Mouse (Mus musculus): ENCODE data around the gene Crk. TPM values are rescaled to one million over a fixed set of nuclear protein-coding genes. Genes with fewer than 3 reads are reported as not detected.

The Crk gene
- polyA plus RNA-seq, 1 experiment from 2014 or later: 116 TPM

DNA sequence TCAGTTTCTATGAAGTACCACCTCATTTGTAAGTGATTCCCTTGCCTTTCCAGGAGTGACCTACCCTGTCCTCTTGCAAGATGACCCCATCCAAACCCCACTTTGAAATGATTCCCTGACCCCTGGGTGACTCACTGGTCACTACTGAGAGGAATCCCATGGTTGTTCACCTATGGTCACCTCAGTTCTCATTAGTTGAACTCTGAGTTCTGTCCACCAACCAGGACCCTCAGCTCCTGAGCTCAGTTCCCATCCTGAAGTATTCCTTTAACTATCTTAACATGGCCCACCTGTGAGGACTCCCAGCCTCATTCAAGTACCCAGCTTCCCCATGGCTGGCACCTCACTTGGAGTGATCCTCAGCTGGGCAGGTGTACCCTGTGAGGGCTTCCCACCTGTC, 21.2 kb upstream of the Crk start:
- Histone ChIP-seq H3K36me3 (peaks cover 33% of the 10 kb centered on the region), H3K4me2 (no peak overlapping the region), H3K9me3 (no peaks in the 10 kb centered on the region), H3K4me1 (peaks cover 33% of the 10 kb centered on the region), H3K4me3 (replicated peaks) (no peak overlapping the region), H3K27me3 (replicated peaks) (no peaks in the 10 kb centered on the region), H3K9ac (no peak overlapping the region), H3K27ac (no peak overlapping the region)
- no peak for ATAC-seq (ENCODE audit: insufficient read depth, low FRiP score, low read depth)

DNA sequence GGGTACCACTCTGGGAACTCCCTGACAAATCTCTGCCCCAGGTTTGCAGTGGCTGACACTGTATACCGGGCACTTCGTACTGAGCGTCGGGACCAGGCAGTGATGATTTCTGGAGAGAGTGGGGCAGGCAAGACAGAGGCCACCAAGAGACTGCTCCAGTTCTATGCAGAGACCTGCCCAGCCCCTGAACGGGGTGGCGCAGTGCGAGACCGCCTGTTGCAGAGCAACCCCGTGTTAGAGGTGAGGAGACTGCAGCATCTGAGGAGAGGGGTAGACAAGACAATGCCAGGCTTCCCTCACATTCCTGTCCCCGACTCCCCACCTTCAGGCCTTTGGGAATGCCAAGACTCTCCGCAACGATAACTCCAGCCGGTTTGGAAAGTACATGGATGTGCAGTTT, 20.7 kb upstream of the Crk start:
- WGBS: 92% methylated on average over 13 of the region's 13 CpGs
- Histone ChIP-seq H3K4me1 (peaks cover 28% of the 10 kb centered on the region), H3K27me3 (replicated peaks) (no peaks in the 10 kb centered on the region), H3K4me3 (replicated peaks) (no peak overlapping the region), H3K9me3 (no peaks in the 10 kb centered on the region), H3K27ac (no peak overlapping the region), H3K36me3 (peaks cover 36% of the 10 kb centered on the region), H3K4me2 (no peak overlapping the region), H3K9ac (no peak overlapping the region)
- no peak for ATAC-seq (ENCODE audit: insufficient read depth, low FRiP score, low read depth)

DNA sequence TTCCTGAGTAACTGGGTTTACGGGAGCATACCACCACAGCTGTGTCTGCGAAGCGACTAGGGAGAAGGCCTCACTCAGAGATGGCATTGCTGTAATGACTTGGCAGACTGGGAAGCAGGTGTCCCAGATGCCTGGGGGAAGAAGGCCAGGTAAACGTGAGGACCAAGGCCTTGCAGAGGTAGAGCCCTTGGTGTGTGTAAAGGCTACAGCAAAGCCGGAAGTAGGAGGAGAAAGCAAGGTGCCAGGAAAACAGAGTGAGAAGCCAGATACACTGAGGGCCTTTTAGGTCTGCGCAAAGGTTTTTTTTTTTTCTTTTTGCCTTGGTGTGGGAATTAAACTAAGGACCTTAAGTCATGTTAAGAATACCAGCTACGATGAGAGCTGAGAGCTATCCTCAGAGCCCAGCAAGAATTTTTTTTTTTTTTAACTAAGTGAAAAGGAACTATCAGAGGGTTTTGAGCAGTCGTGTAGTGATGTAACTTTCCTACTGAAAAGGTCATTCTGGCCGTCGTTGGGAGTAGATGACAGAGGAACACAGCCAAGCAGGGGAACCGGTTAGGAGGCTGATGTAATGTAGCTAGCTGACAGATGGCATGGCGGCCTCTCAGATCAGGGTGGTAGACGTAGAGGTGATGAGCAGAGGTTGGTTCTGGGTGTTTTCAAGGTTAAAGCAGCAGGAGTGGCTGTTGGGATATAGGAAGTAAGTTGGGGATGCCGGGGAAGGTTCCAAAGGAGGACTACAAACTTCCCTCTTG, 19.9 kb upstream of the Crk start:
- Histone ChIP-seq H3K9me3 (no peaks in the 10 kb centered on the region), H3K4me1 (peaks cover 26% of the 10 kb centered on the region), H3K4me3 (replicated peaks) (no peak overlapping the region), H3K36me3 (peaks cover 36% of the 10 kb centered on the region), H3K27ac (no peak overlapping the region), H3K27me3 (replicated peaks) (no peaks in the 10 kb centered on the region), H3K4me2 (no peak overlapping the region), H3K9ac (no peak overlapping the region)
- WGBS: 79% methylated on average over 14 of the region's 14 CpGs
- no peak for ATAC-seq (ENCODE audit: insufficient read depth, low FRiP score, low read depth)

DNA sequence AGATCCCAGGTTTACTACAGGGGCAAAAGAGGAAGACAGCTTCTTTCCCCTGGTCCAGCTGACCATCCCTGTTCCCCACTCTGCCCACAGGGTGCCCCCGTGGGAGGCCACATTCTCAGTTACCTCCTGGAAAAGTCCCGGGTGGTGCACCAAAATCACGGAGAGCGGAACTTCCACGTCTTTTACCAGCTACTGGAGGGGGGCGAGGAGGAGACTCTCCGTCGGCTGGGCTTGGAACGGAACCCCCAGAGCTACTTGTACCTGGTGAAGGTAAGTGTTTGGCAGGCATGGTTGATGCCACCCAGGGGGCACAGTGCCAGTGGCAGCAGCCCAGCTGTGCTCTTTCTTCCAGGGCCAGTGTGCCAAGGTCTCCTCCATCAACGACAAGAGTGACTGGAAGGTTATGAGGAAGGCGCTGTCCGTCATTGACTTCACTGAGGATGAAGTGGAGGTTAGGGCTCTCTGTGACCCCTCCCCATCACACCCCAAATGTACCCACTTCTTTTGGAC, 18.9 kb upstream of the Crk start:
- H3K9ac ChIP-seq: no peak overlapping the region
- H3K9me3 ChIP-seq: no peaks in the 10 kb centered on the region
- ATAC-seq (ENCODE audit: insufficient read depth, low FRiP score, low read depth): no peak
- peaks cover 38% of the 10 kb centered on the region for H3K36me3 ChIP-seq
- H3K27me3 ChIP-seq (replicated peaks): no peaks in the 10 kb centered on the region
- no peak overlapping the region for H3K4me2 ChIP-seq
- H3K4me1 ChIP-seq: peaks cover 16% of the 10 kb centered on the region
- WGBS: 91% methylated on average over 12 of the region's 12 CpGs
- H3K27ac ChIP-seq: no peak overlapping the region
- no peak overlapping the region for H3K4me3 ChIP-seq (replicated peaks)

DNA sequence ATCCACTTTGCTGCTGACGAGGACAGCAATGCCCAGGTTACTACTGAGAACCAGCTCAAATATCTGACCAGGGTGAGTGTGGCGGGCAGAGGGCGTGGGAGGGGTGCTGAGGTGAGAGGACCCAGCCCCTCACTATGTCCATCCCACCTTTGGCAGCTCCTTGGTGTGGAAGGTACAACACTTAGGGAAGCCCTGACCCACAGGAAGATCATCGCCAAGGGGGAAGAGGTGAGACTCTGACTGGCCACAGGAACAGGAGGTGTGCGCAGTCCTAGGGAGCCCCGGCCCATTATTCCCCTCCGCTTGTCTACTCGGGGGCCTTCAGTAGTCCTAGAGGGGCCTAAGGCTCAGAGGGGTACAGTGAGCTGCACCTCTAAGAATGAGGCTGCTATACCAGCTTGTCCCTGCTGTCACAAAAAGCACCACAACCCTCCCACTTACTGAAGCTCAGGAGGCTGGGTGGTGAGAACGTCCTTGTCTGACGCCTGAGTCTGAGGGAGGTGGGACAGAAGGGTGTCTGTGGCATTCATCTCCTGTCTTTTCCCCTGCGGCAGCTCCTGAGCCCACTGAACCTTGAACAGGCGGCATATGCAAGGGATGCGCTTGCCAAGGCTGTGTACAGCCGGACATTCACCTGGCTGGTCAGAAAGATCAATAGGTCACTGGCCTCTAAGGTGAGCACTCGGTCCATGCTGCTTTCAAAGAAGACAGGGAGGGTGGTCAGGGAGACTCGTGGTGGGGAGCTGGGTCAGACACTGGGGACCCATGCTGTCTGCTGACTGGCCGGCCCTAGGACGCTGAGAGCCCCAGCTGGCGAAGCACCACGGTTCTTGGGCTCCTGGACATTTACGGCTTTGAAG, 17.9 kb upstream of the Crk start:
- Histone ChIP-seq H3K27me3 (replicated peaks) (no peaks in the 10 kb centered on the region), H3K27ac (no peak overlapping the region), H3K9me3 (no peaks in the 10 kb centered on the region), H3K4me2 (no peak overlapping the region), H3K4me3 (replicated peaks) (no peak overlapping the region), H3K36me3 (peaks cover 47% of the 10 kb centered on the region), H3K9ac (no peak overlapping the region), H3K4me1 (peaks cover 11% of the 10 kb centered on the region)
- ATAC-seq (ENCODE audit: insufficient read depth, low FRiP score, low read depth): no peak
- 88% methylated on average over 21 of the region's 21 CpGs for WGBS

DNA sequence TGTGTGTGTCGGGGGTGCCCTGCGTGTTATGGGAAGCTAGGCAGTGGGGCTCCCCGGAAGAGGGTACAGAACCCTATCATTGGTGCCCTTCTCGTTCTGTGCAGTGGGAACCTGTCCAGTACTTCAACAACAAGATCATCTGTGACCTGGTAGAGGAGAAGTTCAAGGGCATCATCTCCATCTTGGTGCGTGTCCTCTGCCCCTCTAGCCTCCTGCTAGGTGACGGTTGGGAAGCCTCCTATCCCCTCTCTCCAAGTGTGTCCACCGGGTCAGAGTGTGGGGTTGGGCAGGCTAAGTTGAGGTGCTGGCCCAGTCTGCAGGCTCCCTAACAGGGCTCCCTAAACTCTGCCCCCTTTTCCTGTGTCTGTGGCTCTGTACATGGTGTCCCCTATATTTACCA, 16.9 kb upstream of the Crk start:
- no peak overlapping the region for H3K27ac ChIP-seq
- no peak overlapping the region for H3K4me3 ChIP-seq (replicated peaks)
- no peak for ATAC-seq (ENCODE audit: insufficient read depth, low FRiP score, low read depth)
- H3K27me3 ChIP-seq (replicated peaks): no peaks in the 10 kb centered on the region
- 96% methylated on average over 7 of the region's 7 CpGs for WGBS
- no peaks in the 10 kb centered on the region for H3K9me3 ChIP-seq
- H3K4me1 ChIP-seq: peaks cover 4% of the 10 kb centered on the region; the same call in 1 of the 2 replicates
- no peak overlapping the region for H3K4me2 ChIP-seq
- peaks cover 56% of the 10 kb centered on the region for H3K36me3 ChIP-seq
- H3K9ac ChIP-seq: no peak overlapping the region

DNA sequence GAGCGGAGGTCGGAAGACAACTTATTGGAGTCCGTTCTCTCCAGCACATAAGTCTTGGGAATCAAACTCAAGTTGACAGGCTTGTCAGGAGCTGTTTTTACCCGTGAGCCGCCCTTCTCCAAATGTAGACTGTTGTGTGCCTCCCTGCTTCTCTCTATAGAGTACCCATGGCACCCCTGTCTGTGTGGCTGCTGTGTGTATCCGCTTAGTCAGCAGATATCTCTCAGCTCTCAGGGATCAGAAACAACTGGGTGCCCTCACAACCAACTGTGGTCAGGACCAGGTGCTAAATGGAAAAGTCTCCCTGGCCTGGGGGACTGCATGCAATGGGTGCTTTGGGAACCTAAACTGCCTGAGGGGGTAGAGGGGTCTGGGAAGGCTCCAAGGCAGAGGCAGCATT, 12.8 kb upstream of the Crk start:
- Histone ChIP-seq H3K27me3 (replicated peaks) (no peaks in the 10 kb centered on the region), H3K4me3 (replicated peaks) (no peak overlapping the region), H3K9ac (no peak overlapping the region), H3K36me3 (peaks cover 72% of the 10 kb centered on the region), H3K4me1 (no peaks in the 10 kb centered on the region), H3K27ac (no peak overlapping the region), H3K4me2 (no peak overlapping the region), H3K9me3 (no peaks in the 10 kb centered on the region)
- ATAC-seq (ENCODE audit: insufficient read depth, low FRiP score, low read depth): no peak
- WGBS: 90% methylated on average over 6 of the region's 6 CpGs

DNA sequence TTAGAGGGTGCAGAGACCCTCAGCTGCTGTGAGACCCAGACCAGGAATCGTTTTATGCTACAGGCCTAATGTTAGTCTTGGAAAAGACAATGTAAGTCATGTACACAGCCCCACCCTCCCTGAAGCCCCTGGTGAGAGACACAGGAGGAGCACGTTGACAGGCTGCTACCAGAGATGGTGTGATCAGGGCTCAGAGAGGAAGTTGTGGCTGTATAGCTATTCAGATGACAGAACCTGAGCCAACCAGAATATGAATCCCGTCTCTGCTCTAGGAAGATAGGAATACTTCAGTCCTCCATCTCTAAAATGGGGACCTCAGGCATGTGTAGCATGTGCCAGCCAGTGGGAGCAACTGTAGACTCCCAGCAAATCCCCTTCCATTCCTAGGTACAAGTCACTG, 10.4 kb upstream of the Crk start:
- Histone ChIP-seq H3K9me3 (no peaks in the 10 kb centered on the region), H3K27ac (no peak overlapping the region), H3K36me3 (peaks cover 78% of the 10 kb centered on the region), H3K27me3 (replicated peaks) (no peaks in the 10 kb centered on the region), H3K4me2 (no peak overlapping the region), H3K4me3 (replicated peaks) (no peak overlapping the region), H3K4me1 (no peaks in the 10 kb centered on the region), H3K9ac (no peak overlapping the region)
- no peak for ATAC-seq (ENCODE audit: insufficient read depth, low FRiP score, low read depth)
- 86% methylated on average over 3 of the region's 3 CpGs for WGBS

- Histone ChIP-seq H3K36me3 (peaks cover 81% of the 10 kb centered on the region), H3K9me3 (no peaks in the 10 kb centered on the region), H3K4me2 (no peak overlapping the region), H3K27ac (no peak overlapping the region), H3K4me3 (replicated peaks) (no peak overlapping the region), H3K4me1 (no peaks in the 10 kb centered on the region), H3K27me3 (replicated peaks) (no peaks in the 10 kb centered on the region), H3K9ac (no peak overlapping the region)
- ATAC-seq (ENCODE audit: insufficient read depth, low FRiP score, low read depth): no peak
- 87% methylated on average over 11 of the region's 11 CpGs for WGBS
Observed at GRCm38 (mm10) chr11:75669176-75669852, 9.7 kb upstream of the Crk start.

DNA sequence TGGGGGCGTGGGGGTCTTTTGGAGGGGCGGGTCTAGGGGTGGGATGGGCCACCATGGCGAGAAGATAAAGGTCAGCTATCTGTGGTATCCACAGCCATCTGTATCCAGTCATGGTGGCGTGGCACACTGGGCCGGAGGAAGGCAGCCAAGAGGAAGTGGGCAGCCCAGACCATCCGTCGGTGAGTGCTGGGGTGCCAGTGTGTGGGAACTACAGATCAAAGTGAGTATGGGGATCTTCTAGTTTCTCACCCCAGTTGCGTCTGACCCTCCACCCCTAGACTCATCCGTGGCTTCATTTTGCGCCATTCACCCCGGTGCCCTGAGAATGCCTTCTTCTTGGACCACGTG, 9.2 kb upstream of the Crk start:
- peaks cover 81% of the 10 kb centered on the region for H3K36me3 ChIP-seq

GRCm38 (mm10) chr11:75671426-75672180, 7.5 kb upstream of the Crk start:
- Histone ChIP-seq H3K9ac (no peak overlapping the region), H3K27ac (no peak overlapping the region), H3K27me3 (replicated peaks) (no peaks in the 10 kb centered on the region), H3K4me3 (replicated peaks) (no peak overlapping the region), H3K36me3 (peaks cover 66% of the 10 kb centered on the region), H3K4me2 (no peak overlapping the region), H3K9me3 (no peaks in the 10 kb centered on the region), H3K4me1 (no peaks in the 10 kb centered on the region)
- 87% methylated on average over 22 of the region's 22 CpGs for WGBS
- no peak for ATAC-seq (ENCODE audit: insufficient read depth, low FRiP score, low read depth)

More for the DNA sequence above, 9.2 kb upstream of the Crk start:
- WGBS: 88% methylated on average over 12 of the region's 12 CpGs
- H3K4me1 ChIP-seq: no peaks in the 10 kb centered on the region
- no peak overlapping the region for H3K4me3 ChIP-seq (replicated peaks)
- no peak overlapping the region for H3K27ac ChIP-seq
- H3K4me2 ChIP-seq: no peak overlapping the region
- H3K27me3 ChIP-seq (replicated peaks): no peaks in the 10 kb centered on the region
- no peak for ATAC-seq (ENCODE audit: insufficient read depth, low FRiP score, low read depth)
- no peaks in the 10 kb centered on the region for H3K9me3 ChIP-seq
- H3K9ac ChIP-seq: no peak overlapping the region
